Mouse (Mus musculus): ENCODE measurements around the gene Col15a1.

DNA sequence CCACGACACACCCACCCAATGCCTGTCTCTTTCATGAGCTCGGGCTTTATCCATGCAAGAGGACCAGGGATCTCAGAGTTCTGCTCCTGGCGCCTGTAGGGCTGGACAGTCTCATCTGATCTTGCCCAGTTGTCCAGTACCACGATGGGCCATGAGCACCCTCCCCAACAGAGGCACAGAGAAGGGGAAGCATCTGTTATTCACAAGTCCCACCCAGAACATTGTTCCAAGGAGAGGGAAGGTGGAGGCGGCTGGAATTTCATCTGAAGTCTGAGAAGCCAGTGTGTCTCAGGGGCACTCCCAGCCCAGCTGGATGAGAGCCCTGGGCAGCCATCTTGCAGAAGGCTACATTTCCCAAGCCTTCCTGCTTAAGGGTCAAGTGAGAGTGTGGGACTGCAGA is 21.0 kb downstream of the Col15a1 start:
- TF ChIP-seq CTCF (IDR thresholded peaks at IDR 0.05; ENCODE audit: extremely low read depth, insufficient read depth, insufficient read length, insufficient replicate concordance) = no peak
- TF ChIP-seq POLR2A (IDR thresholded peaks at IDR 0.05; ENCODE audit: low read depth, low read length) = no peak
